Mouse (Mus musculus): ENCODE data around the gene Fadd. TPM values are rescaled to one million over a fixed set of nuclear protein-coding genes. Genes with fewer than 3 reads are reported as not detected.

Fadd gene
- polyA plus RNA-seq, 1 experiment from 2014 or later = 8.0 TPM

DNA sequence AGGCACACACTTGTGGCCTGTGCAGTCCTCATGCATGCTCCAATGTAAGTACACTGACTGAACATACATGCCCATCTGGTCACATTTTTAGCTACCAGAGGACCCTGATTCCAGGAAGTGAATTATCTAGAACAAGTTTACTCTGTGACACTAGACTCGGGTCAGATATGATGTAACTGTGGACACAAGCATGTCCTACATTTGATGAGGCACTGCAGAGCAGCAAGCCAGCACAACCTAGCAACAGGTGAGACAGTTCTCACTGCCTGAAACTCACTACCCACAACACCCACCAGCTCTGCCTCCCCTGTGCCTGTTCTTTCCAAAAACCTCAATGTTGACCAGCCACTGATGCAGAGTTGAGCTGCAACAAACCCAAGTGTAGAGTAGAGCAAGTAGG lies 31.5 kb downstream of the Fadd start:
- no peak overlapping the region for H3K4me3 ChIP-seq (ENCODE audit: low read depth, low read length)
- 90% methylated on average over 1 of the region's 1 CpGs for WGBS

DNA sequence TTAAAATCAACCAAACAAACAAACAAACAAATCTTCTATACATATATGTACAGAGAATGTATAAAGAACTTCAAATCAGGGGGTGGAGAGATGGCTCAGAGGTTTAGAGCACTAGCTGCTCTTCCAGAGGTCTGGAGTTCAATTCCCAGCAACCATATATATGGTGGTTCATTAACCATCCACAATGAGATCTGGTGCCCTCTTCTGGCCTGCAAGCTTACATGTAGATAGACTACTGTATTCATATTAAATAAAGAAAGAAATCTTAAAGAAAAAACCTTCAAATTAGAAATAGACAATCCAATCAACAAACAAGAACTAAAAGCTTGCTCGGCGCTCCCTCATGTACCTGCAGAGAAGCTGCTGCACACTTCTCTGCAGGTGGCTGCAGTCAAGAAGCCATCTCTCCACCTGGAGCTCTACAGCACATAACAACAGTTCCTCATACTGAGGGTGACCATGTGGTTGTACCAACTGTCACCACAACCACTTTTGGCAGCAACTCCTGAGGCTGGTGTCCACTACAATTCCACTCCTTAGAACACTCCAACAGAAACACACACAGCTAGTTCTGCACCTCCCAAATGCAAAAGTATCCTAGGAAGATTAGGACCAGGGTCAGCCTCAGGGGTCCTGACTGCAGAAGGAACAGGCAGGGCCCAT lies 32.2 kb downstream of the Fadd start:
- ATAC-seq (ENCODE audit: low read depth) (no peak), DNase-seq (ENCODE audit: low spot score) (no peak)
- Histone ChIP-seq H3K9me3 (ENCODE audit: control insufficient read depth, low read length) (no peaks in the 10 kb centered on the region), H3K4me2 (ENCODE audit: low read depth, low read length) (no peak overlapping the region), H3K9ac (ENCODE audit: low read depth, low read length) (no peak overlapping the region), H3K4me1 (ENCODE audit: control insufficient read depth, insufficient read depth, low read length) (peaks cover 12% of the 10 kb centered on the region), H3K36me3 (ENCODE audit: control insufficient read depth, insufficient read depth, low read length) (peaks cover 53% of the 10 kb centered on the region), H3K27ac (replicated peaks; ENCODE audit: low read depth, low read length) (no peak overlapping the region), H3K4me3 (ENCODE audit: low read depth, low read length) (no peak overlapping the region), H3K27me3 (replicated peaks; ENCODE audit: control insufficient read depth, insufficient read depth, low read length) (no peaks in the 10 kb centered on the region)
- WGBS = 95% methylated on average over 2 of the region's 2 CpGs

More for the DNA sequence above, 31.5 kb downstream of the Fadd start:
- peak overlapping the region; percentile 30; the same call in 1 of the 2 replicates for H3K9ac ChIP-seq (ENCODE audit: low read depth, low read length)
- DNase-seq (ENCODE audit: low spot score) (no peak), ATAC-seq (ENCODE audit: low read depth) (no peak)
- H3K9me3 ChIP-seq (ENCODE audit: control insufficient read depth, low read length) = no peaks in the 10 kb centered on the region
- H3K27ac ChIP-seq (replicated peaks; ENCODE audit: low read depth, low read length) = no peak overlapping the region
- peaks cover 12% of the 10 kb centered on the region for H3K4me1 ChIP-seq (ENCODE audit: control insufficient read depth, insufficient read depth, low read length)
- no peak overlapping the region for H3K4me2 ChIP-seq (ENCODE audit: low read depth, low read length)
- H3K27me3 ChIP-seq (replicated peaks; ENCODE audit: control insufficient read depth, insufficient read depth, low read length) = no peaks in the 10 kb centered on the region
- H3K36me3 ChIP-seq (ENCODE audit: control insufficient read depth, insufficient read depth, low read length) = peaks cover 50% of the 10 kb centered on the region

DNA sequence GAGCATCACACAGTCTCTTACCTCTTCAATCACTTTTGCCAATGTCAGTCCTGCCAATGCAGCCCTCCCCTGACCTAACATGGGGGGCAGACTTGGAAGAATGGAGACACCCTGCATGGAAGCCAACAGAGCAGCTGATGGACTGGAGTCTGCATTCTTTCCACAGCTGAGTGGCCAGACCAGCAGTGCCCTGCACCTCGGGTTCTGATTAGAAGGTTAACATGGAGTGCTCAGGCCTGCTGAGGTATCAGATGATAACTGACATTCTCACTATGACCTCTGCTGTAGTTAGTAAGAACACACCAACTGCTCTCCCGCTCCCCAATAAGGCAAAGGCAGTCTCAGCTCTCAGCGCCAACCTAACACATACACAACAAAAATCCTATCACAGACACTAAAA lies 37.0 kb downstream of the Fadd start:
- ATAC-seq (ENCODE audit: low read depth) (no peak), DNase-seq (ENCODE audit: low spot score) (no peak)
- Histone ChIP-seq H3K9me3 (ENCODE audit: control insufficient read depth, low read length) (no peaks in the 10 kb centered on the region), H3K4me2 (ENCODE audit: low read depth, low read length) (no peak overlapping the region), H3K27me3 (replicated peaks; ENCODE audit: control insufficient read depth, insufficient read depth, low read length) (no peaks in the 10 kb centered on the region), H3K36me3 (ENCODE audit: control insufficient read depth, insufficient read depth, low read length) (peaks cover 36% of the 10 kb centered on the region), H3K27ac (replicated peaks; ENCODE audit: low read depth, low read length) (no peak overlapping the region), H3K4me1 (ENCODE audit: control insufficient read depth, insufficient read depth, low read length) (no peaks in the 10 kb centered on the region), H3K9ac (ENCODE audit: low read depth, low read length) (no peak overlapping the region), H3K4me3 (ENCODE audit: low read depth, low read length) (no peak overlapping the region)
- WGBS = 83% methylated on average over 3 of the region's 3 CpGs

DNA sequence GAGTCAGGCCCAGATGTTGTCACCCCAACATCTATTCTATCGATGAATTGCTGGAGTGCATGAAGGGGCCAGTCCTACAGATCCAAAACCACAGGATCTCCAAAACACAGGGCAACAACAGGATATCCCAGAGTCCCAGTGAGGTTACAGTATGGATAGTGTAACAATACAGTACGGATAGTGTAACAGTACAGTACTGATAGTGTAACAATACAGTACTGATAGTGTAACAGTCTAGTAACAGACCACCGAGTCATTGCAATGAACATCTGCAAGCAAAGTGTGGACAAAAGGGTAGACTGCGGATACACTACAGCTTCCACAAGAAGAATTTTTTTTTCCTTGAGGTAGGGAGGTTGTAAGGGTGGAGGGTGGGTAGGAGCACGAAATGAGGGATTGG lies 40.9 kb downstream of the Fadd start:
- Histone ChIP-seq H3K9ac (ENCODE audit: low read depth, low read length) (no peak overlapping the region), H3K36me3 (ENCODE audit: control insufficient read depth, insufficient read depth, low read length) (peaks cover 9% of the 10 kb centered on the region; the same call in 1 of the 2 replicates), H3K4me1 (ENCODE audit: control insufficient read depth, insufficient read depth, low read length) (no peaks in the 10 kb centered on the region), H3K4me3 (ENCODE audit: low read depth, low read length) (no peak overlapping the region), H3K4me2 (ENCODE audit: low read depth, low read length) (no peak overlapping the region), H3K27me3 (replicated peaks; ENCODE audit: control insufficient read depth, insufficient read depth, low read length) (no peaks in the 10 kb centered on the region), H3K9me3 (ENCODE audit: control insufficient read depth, low read length) (no peaks in the 10 kb centered on the region), H3K27ac (replicated peaks; ENCODE audit: low read depth, low read length) (no peak overlapping the region)
- ATAC-seq (ENCODE audit: low read depth) (no peak), DNase-seq (ENCODE audit: low spot score) (no peak)
- WGBS = 92% methylated on average over 5 of the region's 5 CpGs

DNA sequence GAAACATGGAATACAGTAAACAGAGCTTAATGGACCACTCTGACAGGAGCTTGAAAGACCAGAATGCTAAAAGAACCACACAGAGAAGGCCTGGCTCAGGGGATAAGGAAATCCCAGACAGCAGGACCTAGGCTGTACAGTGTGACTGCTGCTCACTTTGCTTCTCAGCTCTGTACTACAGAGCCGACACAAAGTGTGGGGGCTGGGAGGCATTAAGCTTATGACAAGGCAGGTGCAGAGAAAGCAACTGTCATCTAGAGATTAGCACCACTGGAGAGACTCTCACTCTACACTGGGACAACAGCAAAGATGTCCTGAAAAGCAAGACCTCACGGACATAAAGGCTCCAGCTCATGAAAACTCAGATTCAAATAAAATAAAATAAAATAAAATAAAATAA lies 43.1 kb downstream of the Fadd start:
- Histone ChIP-seq H3K4me1 (ENCODE audit: control insufficient read depth, insufficient read depth, low read length) (peaks cover 7% of the 10 kb centered on the region; the same call in 1 of the 2 replicates), H3K27me3 (replicated peaks; ENCODE audit: control insufficient read depth, insufficient read depth, low read length) (no peaks in the 10 kb centered on the region), H3K36me3 (ENCODE audit: control insufficient read depth, insufficient read depth, low read length) (no peaks in the 10 kb centered on the region), H3K9ac (ENCODE audit: low read depth, low read length) (no peak overlapping the region), H3K4me3 (ENCODE audit: low read depth, low read length) (no peak overlapping the region), H3K27ac (replicated peaks; ENCODE audit: low read depth, low read length) (peak overlapping the region; percentile 48; the same call in 1 of the 2 replicates), H3K9me3 (ENCODE audit: control insufficient read depth, low read length) (no peaks in the 10 kb centered on the region), H3K4me2 (ENCODE audit: low read depth, low read length) (no peak overlapping the region)
- 79% methylated on average over 2 of the region's 2 CpGs for WGBS
- peak; percentile 55; the same call in 1 of the 2 replicates for ATAC-seq (ENCODE audit: low read depth)
- DNase-seq (ENCODE audit: low spot score) = no peak

DNA sequence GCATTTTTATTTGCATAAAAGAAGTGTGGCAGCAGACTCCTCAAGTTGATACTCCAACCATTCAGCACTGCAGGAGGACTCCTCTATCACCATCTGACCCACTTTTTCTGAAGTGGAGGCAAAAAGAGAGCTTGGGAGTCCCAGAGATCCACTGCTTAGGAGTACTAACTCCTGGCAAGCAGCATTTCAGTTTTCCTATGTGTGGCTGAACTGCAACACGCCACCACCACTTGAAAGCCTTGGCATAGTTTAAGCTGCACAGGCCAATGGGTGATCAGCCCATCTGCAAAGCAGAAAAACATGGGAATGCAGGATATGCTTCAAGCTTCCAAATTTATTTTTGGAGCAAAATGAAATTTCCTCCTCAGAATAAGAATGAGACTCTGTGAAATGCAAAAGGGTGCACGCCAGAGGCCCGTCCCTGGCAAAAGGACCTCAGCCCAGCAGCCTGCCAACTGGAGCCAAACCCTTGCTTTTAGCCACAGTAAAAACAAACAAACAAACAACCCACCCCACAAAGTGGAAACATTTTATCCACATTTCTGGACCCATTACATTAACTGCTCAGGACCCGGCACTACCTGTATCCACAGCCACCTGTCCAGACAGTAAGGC lies 44.1 kb downstream of the Fadd start:
- H3K4me1 ChIP-seq (ENCODE audit: control insufficient read depth, insufficient read depth, low read length) = peaks cover 7% of the 10 kb centered on the region; the same call in 1 of the 2 replicates
- DNase-seq (ENCODE audit: low spot score) (peak; percentile 54), ATAC-seq (ENCODE audit: low read depth) (no peak; the same call in 1 of the 2 replicates)
- H3K27ac ChIP-seq (replicated peaks; ENCODE audit: low read depth, low read length) = peak overlapping the region; percentile 11; the same call in 1 of the 2 replicates
- H3K4me2 ChIP-seq (ENCODE audit: low read depth, low read length) = no peak overlapping the region
- no peak overlapping the region for H3K9ac ChIP-seq (ENCODE audit: low read depth, low read length)
- WGBS = 74% methylated on average over 4 of the region's 4 CpGs
- no peaks in the 10 kb centered on the region for H3K36me3 ChIP-seq (ENCODE audit: control insufficient read depth, insufficient read depth, low read length)
- no peaks in the 10 kb centered on the region for H3K9me3 ChIP-seq (ENCODE audit: control insufficient read depth, low read length)
- H3K4me3 ChIP-seq (ENCODE audit: low read depth, low read length) = no peak overlapping the region
- no peaks in the 10 kb centered on the region for H3K27me3 ChIP-seq (replicated peaks; ENCODE audit: control insufficient read depth, insufficient read depth, low read length)

DNA sequence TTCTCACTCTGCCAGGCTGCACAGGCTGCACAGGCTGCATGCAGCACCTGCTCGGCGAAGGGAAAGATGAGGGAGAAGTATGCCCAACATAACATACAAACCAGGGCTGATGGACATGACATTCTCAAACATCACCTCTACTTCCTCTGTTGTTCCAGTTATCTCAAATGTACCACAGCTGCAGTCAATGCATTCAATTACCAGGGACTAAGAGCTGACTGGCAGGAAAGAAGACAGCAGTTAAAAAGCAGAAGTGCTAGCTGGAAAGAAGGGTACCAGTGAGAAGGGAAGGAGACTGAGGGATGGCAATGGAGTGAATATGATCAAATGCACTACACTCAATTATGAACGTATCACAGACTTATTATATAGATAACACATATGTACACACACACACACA lies 45.9 kb downstream of the Fadd start:
- Histone ChIP-seq H3K4me3 (ENCODE audit: low read depth, low read length) (no peak overlapping the region), H3K4me1 (ENCODE audit: control insufficient read depth, insufficient read depth, low read length) (peaks cover 7% of the 10 kb centered on the region; the same call in 1 of the 2 replicates), H3K9ac (ENCODE audit: low read depth, low read length) (no peak overlapping the region), H3K9me3 (ENCODE audit: control insufficient read depth, low read length) (no peaks in the 10 kb centered on the region), H3K27ac (replicated peaks; ENCODE audit: low read depth, low read length) (no peak overlapping the region), H3K36me3 (ENCODE audit: control insufficient read depth, insufficient read depth, low read length) (no peaks in the 10 kb centered on the region), H3K27me3 (replicated peaks; ENCODE audit: control insufficient read depth, insufficient read depth, low read length) (no peaks in the 10 kb centered on the region), H3K4me2 (ENCODE audit: low read depth, low read length) (no peak overlapping the region)
- 90% methylated on average over 3 of the region's 3 CpGs for WGBS
- DNase-seq (ENCODE audit: low spot score) (no peak), ATAC-seq (ENCODE audit: low read depth) (no peak)

DNA sequence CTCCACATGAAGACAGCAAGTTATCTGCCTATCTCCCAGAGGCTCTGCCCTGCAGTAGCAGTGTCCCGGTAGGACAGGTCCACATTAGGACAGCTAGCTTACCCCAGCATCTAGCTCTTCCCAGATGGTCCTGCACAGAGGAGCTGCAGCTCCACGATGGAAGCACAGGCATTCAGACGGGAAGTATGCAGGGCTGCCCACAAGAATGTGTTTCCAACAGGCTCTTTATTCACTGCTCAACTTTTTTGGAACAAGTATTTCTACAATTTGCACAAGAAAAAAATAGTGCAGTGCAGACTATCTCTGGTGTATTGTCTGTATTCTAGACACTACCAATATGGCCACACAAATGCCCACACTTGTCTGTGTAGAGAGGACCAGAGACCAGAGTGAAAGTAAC lies 47.5 kb downstream of the Fadd start:
- peaks cover 7% of the 10 kb centered on the region; the same call in 1 of the 2 replicates for H3K4me1 ChIP-seq (ENCODE audit: control insufficient read depth, insufficient read depth, low read length)
- no peaks in the 10 kb centered on the region for H3K9me3 ChIP-seq (ENCODE audit: control insufficient read depth, low read length)
- no peak overlapping the region for H3K9ac ChIP-seq (ENCODE audit: low read depth, low read length)
- 0 out of 2 replicates have a peak overlapping the region, but pooled peaks have one; percentile 36 for H3K27ac ChIP-seq (replicated peaks; ENCODE audit: low read depth, low read length)
- no peak for ATAC-seq (ENCODE audit: low read depth)
- H3K4me3 ChIP-seq (ENCODE audit: low read depth, low read length) = no peak overlapping the region
- H3K27me3 ChIP-seq (replicated peaks; ENCODE audit: control insufficient read depth, insufficient read depth, low read length) = no peaks in the 10 kb centered on the region
- WGBS = 60% methylated on average over 3 of the region's 3 CpGs
- H3K4me2 ChIP-seq (ENCODE audit: low read depth, low read length) = no peak overlapping the region
- H3K36me3 ChIP-seq (ENCODE audit: control insufficient read depth, insufficient read depth, low read length) = no peaks in the 10 kb centered on the region
- no peak for DNase-seq (ENCODE audit: low spot score)

Data from embryonic facial prominence, embryonic 14.5 days (tissue).